Mouse (Mus musculus): ENCODE results near the gene Tbcel. TPM values are rescaled to one million over a fixed set of nuclear protein-coding genes. Genes with fewer than 3 reads are reported as not detected.

Tbcel gene
- polyA plus RNA-seq, 1 experiment from 2014 or later: 5.0 TPM

DNA sequence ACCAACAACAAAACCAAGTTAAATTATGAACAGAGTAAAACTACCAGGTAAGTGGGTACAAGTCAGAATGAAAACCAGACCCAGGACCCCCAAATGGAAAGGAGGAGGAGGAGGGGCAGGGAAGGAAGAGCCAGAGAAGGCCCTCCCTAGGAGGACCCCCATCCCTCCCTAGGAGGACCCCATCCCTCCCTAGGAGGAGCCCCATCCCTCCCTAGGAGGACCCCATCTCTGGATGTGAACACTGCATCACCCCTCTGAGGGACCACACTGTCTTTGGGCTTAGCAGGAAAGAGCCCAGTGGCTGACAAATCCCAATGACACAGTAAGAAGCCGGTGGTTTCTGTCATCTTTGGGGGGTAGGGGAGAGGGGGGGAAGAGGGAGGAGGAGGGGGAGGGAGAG, 92.4 kb downstream of the Tbcel start:
- WGBS: 15% methylated on average over 1 of the region's 1 CpGs
- Histone ChIP-seq H3K27ac (replicated peaks) (no peak overlapping the region), H3K4me2 (replicated peaks) (no peak overlapping the region), H3K27me3 (no peaks in the 10 kb centered on the region), H3K4me3 (replicated peaks) (no peak overlapping the region), H3K9me3 (replicated peaks) (no peaks in the 10 kb centered on the region), H3K36me3 (peaks cover 8% of the 10 kb centered on the region; the same call in 1 of the 2 replicates), H3K4me1 (peaks cover 20% of the 10 kb centered on the region), H3K9ac (no peak overlapping the region)
- no peak for ATAC-seq (ENCODE audit: insufficient number of reproducible peaks, low FRiP score, low TSS enrichment, low read depth)

DNA sequence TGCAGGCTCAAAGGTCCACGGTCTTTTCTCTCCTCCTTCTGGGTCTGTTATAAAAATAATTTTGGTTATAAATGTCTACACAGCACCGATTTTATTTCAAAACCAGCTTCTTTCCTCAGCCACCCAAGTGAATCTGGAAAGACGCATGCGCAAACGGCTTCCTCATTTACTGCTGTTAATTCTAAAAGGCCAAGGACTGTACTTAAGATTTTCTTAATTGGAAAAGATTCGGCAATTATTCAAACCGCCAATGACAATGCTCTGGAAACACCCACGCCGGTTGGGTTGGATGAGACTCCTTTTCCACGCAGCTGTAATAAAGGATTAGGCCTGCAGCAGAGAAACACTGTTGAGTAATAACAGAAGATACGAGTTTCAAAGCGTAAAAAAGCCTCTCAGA, 94.3 kb downstream of the Tbcel start:
- no peak overlapping the region for H3K4me3 ChIP-seq (replicated peaks)
- peaks cover 20% of the 10 kb centered on the region for H3K4me1 ChIP-seq
- ATAC-seq (ENCODE audit: insufficient number of reproducible peaks, low FRiP score, low TSS enrichment, low read depth): no peak
- H3K27me3 ChIP-seq: no peaks in the 10 kb centered on the region
- no peaks in the 10 kb centered on the region for H3K9me3 ChIP-seq (replicated peaks)
- 56% methylated on average over 12 of the region's 12 CpGs for WGBS
- peaks cover 5% of the 10 kb centered on the region; the same call in 1 of the 2 replicates for H3K36me3 ChIP-seq
- H3K9ac ChIP-seq: no peak overlapping the region
- H3K4me2 ChIP-seq (replicated peaks): no peak overlapping the region
- H3K27ac ChIP-seq (replicated peaks): peak overlapping the region; percentile 61; the same call in 1 of the 2 replicates

DNA sequence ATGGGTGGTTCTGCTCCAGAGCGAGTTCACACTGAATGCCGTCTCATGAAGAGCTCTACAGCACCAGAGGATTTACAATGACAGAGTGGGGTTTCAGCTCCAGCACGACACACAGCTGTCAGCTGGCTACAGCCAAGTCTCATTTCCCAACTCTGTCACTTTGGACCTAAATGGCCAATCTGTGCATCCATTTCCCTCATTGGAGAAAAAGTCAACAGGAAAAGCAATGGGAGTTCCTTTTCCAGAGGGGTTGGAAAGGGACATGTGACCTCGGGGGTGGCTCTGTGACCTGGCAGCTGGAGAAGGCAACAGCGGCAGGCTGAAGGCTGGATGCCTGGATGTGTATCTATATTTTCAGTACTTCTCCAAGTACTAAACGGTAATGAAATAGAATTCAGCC, 96.3 kb downstream of the Tbcel start:
- Histone ChIP-seq H3K27ac (replicated peaks) (no peak overlapping the region), H3K27me3 (no peaks in the 10 kb centered on the region), H3K4me1 (peaks cover 20% of the 10 kb centered on the region), H3K36me3 (no peaks in the 10 kb centered on the region), H3K9me3 (replicated peaks) (no peaks in the 10 kb centered on the region), H3K9ac (no peak overlapping the region), H3K4me2 (replicated peaks) (no peak overlapping the region), H3K4me3 (replicated peaks) (no peak overlapping the region)
- WGBS: 88% methylated on average over 6 of the region's 6 CpGs
- no peak for ATAC-seq (ENCODE audit: insufficient number of reproducible peaks, low FRiP score, low TSS enrichment, low read depth)

DNA sequence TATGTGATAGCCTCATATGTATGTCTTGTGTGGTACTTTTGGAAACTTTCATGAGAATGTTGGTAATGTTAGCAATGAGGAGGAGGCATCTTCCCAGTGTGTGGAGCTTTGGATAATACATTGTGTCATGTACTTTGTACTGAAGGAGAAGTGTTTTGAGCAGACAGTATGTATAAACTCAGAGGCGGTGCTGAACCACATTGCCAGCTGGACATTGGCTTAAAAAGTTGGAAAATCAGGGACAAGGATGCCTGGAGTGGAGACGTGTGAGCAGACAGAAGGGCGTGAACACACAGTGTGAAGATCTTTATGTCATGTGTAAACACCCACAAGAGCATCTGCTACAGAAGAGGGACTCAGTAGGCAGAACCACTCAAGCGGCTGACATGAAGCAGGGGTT, 101.9 kb downstream of the Tbcel start:
- Histone ChIP-seq H3K9me3 (replicated peaks) (no peaks in the 10 kb centered on the region), H3K27ac (replicated peaks) (no peak overlapping the region), H3K4me3 (replicated peaks) (no peak overlapping the region), H3K9ac (no peak overlapping the region), H3K4me2 (replicated peaks) (no peak overlapping the region), H3K4me1 (no peaks in the 10 kb centered on the region), H3K27me3 (no peaks in the 10 kb centered on the region), H3K36me3 (no peaks in the 10 kb centered on the region)
- WGBS: 71% methylated on average over 4 of the region's 4 CpGs
- ATAC-seq (ENCODE audit: insufficient number of reproducible peaks, low FRiP score, low TSS enrichment, low read depth): no peak

DNA sequence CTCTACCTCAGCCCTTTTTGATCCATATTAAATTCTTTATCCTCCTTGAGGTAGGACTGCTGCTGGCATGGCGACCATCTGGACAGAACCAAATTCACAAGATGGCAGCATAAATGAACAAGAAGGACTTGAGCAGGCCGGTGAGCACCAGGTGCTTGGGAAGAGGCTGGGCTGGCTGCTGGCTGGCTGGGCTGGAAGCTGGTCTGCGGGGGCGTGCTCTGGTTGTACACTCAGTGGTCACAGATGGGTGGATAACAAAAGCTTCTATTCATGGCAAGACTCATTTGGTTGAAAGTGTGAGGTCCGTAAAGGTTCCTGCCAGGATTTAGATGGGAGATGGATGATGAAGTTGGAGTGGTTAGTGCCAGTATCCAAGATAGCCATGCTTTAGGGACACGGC, 106.1 kb downstream of the Tbcel start:
- no peak for ATAC-seq (ENCODE audit: insufficient number of reproducible peaks, low FRiP score, low TSS enrichment, low read depth)
- 79% methylated on average over 6 of the region's 6 CpGs for WGBS
- H3K36me3 ChIP-seq: no peaks in the 10 kb centered on the region

DNA sequence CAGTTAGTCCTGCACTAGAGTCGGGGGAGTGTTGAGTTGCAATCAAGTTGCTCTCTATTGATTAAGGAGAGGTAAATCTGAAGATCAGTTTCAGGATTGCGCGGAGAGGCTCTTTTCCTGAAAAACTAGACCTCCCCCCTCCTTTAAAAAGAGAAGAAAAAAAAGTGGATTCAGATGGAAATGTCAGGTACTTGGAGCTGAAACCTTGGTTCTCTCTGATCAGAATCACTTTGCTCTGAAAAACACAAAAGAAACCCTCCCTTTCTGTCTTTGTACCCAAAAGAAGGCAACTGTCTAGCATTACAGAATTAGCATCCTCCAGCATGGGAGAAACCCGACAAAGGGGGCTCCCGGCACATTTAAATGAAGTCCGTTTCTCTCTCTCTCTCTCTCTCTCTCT, 107.8 kb downstream of the Tbcel start, which contains the start of gene Tecta:
TSS of gene Tecta (minus strand) at position 101 of the 400 bp plus-strand sequence.
- Histone ChIP-seq H3K36me3 (no peaks in the 10 kb centered on the region), H3K4me1 (no peaks in the 10 kb centered on the region), H3K9ac (no peak within 1 kb of the TSS), H3K4me3 (replicated peaks) (no peak within 1 kb of the TSS), H3K27ac (replicated peaks) (no peak within 1 kb of the TSS), H3K27me3 (no peaks in the 10 kb centered on the region), H3K4me2 (replicated peaks) (no peak within 1 kb of the TSS), H3K9me3 (replicated peaks) (no peaks in the 10 kb centered on the region)
- ATAC-seq (ENCODE audit: insufficient number of reproducible peaks, low FRiP score, low TSS enrichment, low read depth): no peak
- WGBS: 58% methylated on average over 6 of the region's 6 CpGs

More for the DNA sequence above, 106.1 kb downstream of the Tbcel start:
- Histone ChIP-seq H3K4me2 (replicated peaks) (no peak overlapping the region), H3K4me3 (replicated peaks) (no peak overlapping the region), H3K9ac (no peak overlapping the region), H3K27ac (replicated peaks) (no peak overlapping the region), H3K9me3 (replicated peaks) (no peaks in the 10 kb centered on the region), H3K4me1 (no peaks in the 10 kb centered on the region), H3K27me3 (no peaks in the 10 kb centered on the region)

DNA sequence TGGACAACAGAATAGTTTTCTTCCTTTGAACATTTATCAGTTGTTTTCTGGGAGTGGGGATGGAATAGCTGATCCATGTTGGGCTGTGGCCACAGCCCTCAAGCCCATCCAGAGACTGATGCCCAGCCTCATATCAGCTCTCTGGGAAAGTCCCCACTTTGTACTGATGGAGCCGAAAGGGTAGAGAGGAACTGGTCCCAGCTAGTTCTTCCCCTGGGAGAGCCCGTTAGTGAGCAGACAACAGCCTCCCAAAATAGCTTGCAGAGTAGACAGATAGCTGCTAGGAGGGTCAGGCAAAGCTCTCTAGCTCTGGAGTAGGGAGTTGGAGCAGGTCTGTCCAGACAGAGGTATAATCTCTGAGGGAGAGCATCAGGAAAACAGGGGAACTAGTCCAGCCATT, 111.5 kb downstream of the Tbcel start:
- Histone ChIP-seq H3K27ac (replicated peaks) (no peak overlapping the region), H3K4me3 (replicated peaks) (no peak overlapping the region), H3K4me1 (peaks cover 5% of the 10 kb centered on the region; the same call in 1 of the 2 replicates), H3K9ac (no peak overlapping the region), H3K9me3 (replicated peaks) (no peaks in the 10 kb centered on the region), H3K4me2 (replicated peaks) (no peak overlapping the region), H3K27me3 (no peaks in the 10 kb centered on the region), H3K36me3 (no peaks in the 10 kb centered on the region)
- WGBS: 57% methylated on average over 2 of the region's 2 CpGs
- ATAC-seq (ENCODE audit: insufficient number of reproducible peaks, low FRiP score, low TSS enrichment, low read depth): no peak

DNA sequence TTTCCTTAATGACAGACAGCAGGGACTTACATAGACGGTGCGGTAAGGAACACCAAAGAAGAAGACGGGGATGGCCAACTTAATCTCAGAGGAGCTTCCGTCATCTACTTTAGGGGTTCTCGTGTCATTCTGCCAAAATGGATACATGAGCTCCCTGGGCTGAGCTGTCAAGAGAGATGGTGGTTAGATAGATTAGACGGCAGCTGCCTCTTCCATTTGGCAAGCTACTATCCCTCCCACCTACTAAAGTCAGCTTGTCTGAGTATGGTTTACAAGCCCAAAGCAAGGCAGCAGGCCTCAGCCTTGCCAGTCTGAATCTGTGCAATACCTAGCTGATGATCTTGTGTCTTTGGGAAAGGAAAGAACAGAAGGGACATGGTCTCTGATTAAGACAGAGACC, 112.7 kb downstream of the Tbcel start:
- Histone ChIP-seq H3K9ac (no peak overlapping the region), H3K9me3 (replicated peaks) (no peaks in the 10 kb centered on the region), H3K4me2 (replicated peaks) (no peak overlapping the region), H3K4me3 (replicated peaks) (no peak overlapping the region), H3K4me1 (peaks cover 11% of the 10 kb centered on the region; the same call in 1 of the 2 replicates), H3K36me3 (no peaks in the 10 kb centered on the region), H3K27ac (replicated peaks) (no peak overlapping the region), H3K27me3 (no peaks in the 10 kb centered on the region)
- 62% methylated on average over 6 of the region's 6 CpGs for WGBS
- no peak for ATAC-seq (ENCODE audit: insufficient number of reproducible peaks, low FRiP score, low TSS enrichment, low read depth)

DNA sequence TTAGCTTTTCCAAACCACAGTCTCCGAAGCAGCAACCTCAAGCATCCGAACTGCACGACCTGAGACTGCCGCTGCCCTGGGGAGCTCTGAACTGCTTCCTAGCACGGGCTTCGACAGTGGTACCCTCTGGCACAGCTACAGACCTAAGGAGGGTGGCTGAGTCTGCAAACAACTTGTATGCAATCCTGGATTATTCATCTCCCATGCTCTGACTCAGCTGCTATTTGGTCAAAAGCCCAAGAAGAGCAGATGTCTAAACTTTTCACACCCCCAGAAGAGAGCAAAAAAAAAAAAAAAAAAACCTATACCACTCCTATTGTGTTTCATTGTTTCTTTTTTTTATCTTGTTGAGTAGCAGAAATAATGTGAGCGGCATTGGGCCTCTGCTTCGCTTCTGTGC, 113.3 kb downstream of the Tbcel start:
- no peak overlapping the region for H3K9ac ChIP-seq
- ATAC-seq (ENCODE audit: insufficient number of reproducible peaks, low FRiP score, low TSS enrichment, low read depth): no peak
- H3K36me3 ChIP-seq: no peaks in the 10 kb centered on the region
- H3K27ac ChIP-seq (replicated peaks): no peak overlapping the region
- 77% methylated on average over 8 of the region's 8 CpGs for WGBS
- H3K4me2 ChIP-seq (replicated peaks): no peak overlapping the region
- H3K4me1 ChIP-seq: peaks cover 11% of the 10 kb centered on the region; the same call in 1 of the 2 replicates
- H3K4me3 ChIP-seq (replicated peaks): no peak overlapping the region
- no peaks in the 10 kb centered on the region for H3K9me3 ChIP-seq (replicated peaks)
- H3K27me3 ChIP-seq: no peaks in the 10 kb centered on the region

DNA sequence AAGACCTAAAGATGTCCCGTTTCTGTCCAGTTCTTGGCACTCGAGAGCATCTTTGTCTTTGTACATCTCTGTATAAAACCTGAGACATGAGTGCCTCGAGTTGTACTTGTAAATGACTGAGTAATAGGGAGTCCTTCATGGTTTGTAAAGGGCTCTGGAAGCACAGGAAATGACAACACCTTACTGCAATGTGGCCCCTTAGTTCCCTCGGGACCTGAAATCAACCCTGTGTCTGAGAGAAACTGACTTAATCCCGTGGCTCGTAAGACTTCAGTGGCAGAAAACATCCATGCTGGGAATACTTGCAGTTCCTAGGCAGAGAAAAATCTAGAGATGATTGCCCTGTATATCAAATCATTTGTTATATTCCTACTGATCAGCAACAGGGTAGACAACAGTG, 114.7 kb downstream of the Tbcel start:
- Histone ChIP-seq H3K27ac (replicated peaks) (no peak overlapping the region), H3K36me3 (no peaks in the 10 kb centered on the region), H3K9ac (no peak overlapping the region), H3K4me1 (peaks cover 11% of the 10 kb centered on the region; the same call in 1 of the 2 replicates), H3K27me3 (no peaks in the 10 kb centered on the region), H3K4me3 (replicated peaks) (no peak overlapping the region), H3K9me3 (replicated peaks) (no peaks in the 10 kb centered on the region), H3K4me2 (replicated peaks) (no peak overlapping the region)
- no peak for ATAC-seq (ENCODE audit: insufficient number of reproducible peaks, low FRiP score, low TSS enrichment, low read depth)
- WGBS: 44% methylated on average over 6 of the region's 6 CpGs

DNA sequence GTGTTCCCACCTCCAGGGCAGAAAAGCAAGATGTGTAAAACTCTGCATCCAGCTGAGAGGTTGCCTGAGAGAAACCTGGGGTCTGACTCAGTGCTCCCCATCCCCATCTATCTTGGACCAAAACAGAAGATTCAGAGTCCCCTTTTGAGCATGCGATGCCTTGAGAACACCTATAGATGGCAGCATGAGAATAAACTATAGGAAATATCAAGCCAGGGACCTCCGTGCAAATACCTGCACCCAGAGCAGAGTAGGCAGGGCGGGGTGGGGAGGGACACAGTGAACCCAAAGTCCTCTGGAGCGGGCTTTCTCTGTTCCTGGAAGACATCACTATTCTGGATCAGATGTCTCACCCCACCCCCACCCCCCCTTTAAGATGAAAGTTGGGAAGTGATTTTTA, 119.1 kb downstream of the Tbcel start:
- Histone ChIP-seq H3K4me1 (peaks cover 11% of the 10 kb centered on the region; the same call in 1 of the 2 replicates), H3K4me3 (replicated peaks) (no peak overlapping the region), H3K27ac (replicated peaks) (no peak overlapping the region), H3K9ac (no peak overlapping the region), H3K4me2 (replicated peaks) (no peak overlapping the region), H3K9me3 (replicated peaks) (no peaks in the 10 kb centered on the region), H3K36me3 (no peaks in the 10 kb centered on the region), H3K27me3 (peaks cover 4% of the 10 kb centered on the region; the same call in 1 of the 2 replicates)
- 41% methylated on average over 4 of the region's 4 CpGs for whole genome bisulfite sequencing
- ATAC-seq (ENCODE audit: insufficient number of reproducible peaks, low FRiP score, low TSS enrichment, low read depth): no peak

DNA sequence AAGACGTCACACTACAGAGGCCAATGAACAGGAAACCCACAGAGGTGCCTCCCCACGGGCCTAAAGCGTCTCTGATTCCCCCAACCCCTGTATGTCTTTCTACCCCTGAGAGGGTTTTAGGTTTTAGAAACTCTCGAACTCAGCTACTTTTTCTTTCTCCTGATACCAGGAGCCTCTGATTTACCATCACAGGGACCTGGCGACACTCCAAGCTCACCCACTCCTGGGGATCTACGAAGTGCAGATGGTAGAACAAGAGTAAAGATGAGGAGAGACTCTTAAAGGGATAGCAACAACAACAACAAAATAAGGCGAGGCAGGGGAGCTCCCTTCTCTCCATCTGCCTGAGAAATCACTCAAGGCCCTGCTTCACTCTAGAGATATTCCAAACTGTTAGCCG, 120.6 kb downstream of the Tbcel start:
- no peak for ATAC-seq (ENCODE audit: insufficient number of reproducible peaks, low FRiP score, low TSS enrichment, low read depth)
- Histone ChIP-seq H3K4me2 (replicated peaks) (no peak overlapping the region), H3K4me3 (replicated peaks) (no peak overlapping the region), H3K27ac (replicated peaks) (no peak overlapping the region), H3K36me3 (no peaks in the 10 kb centered on the region), H3K9ac (no peak overlapping the region), H3K4me1 (peaks cover 11% of the 10 kb centered on the region; the same call in 1 of the 2 replicates), H3K9me3 (replicated peaks) (no peaks in the 10 kb centered on the region), H3K27me3 (peaks cover 4% of the 10 kb centered on the region; the same call in 1 of the 2 replicates)
- WGBS: 57% methylated on average over 8 of the region's 8 CpGs
